Mouse (Mus musculus) neural tube, embryonic 10.5 days (tissue): ENCODE data around the gene Mcts2.
"Not testable (repeated sequence)": the region's sequence is repeated elsewhere in the genome, so short reads cannot be mapped to it uniquely, and the experiment has no call there.

Experiments
- DNase-seq: peaks from one replicate; pipeline ENCODE4 v3.0.0-alpha.2; 2017; ENCODE audit warnings: low spot score; ENCODE audit errors: extremely low spot score

The Mcts2 gene

GRCm38 (mm10) chr2:152686806-152687267 is at the start of gene Mcts2:
TSS of gene Mcts2 (plus strand) at chr2:152687035.
- peak; percentile 89 for DNase-seq

GRCm38 (mm10) chr2:152637381-152637780 is 49.5 kb upstream of the Mcts2 start:
- no peak for DNase-seq

GRCm38 (mm10) chr2:152638865-152639264 is 48.0 kb upstream of the Mcts2 start:
- DNase-seq = no peak

GRCm38 (mm10) chr2:152639406-152640113 is 47.3 kb upstream of the Mcts2 start:
- peak; percentile 36 for DNase-seq

GRCm38 (mm10) chr2:152652901-152653620 is 33.8 kb upstream of the Mcts2 start:
- no peak for DNase-seq

- DNase-seq = no peak
These were observed 32.7 kb upstream of the Mcts2 start for GRCm38 (mm10) chr2:152653874-152654715.

GRCm38 (mm10) chr2:152657398-152657797 is 29.4 kb upstream of the Mcts2 start:
- DNase-seq = no peak

- no peak for DNase-seq
These were observed 25.7 kb upstream of the Mcts2 start for GRCm38 (mm10) chr2:152661163-152661562.

- not testable (repeated sequence) for DNase-seq
These were observed 20.6 kb upstream of the Mcts2 start for GRCm38 (mm10) chr2:152666191-152666590.

GRCm38 (mm10) chr2:152669256-152669638 is 17.6 kb upstream of the Mcts2 start, which contains the start of gene H13:
TSS of gene H13 (plus strand) at chr2:152669461.
- peak; percentile 94 for DNase-seq

GRCm38 (mm10) chr2:152669639-152670484 is 17.0 kb upstream of the Mcts2 start:
- DNase-seq = peak; percentile 76

GRCm38 (mm10) chr2:152670983-152671641 is 15.7 kb upstream of the Mcts2 start:
- DNase-seq = no peak

- no peak for DNase-seq
These were observed 15.2 kb upstream of the Mcts2 start for GRCm38 (mm10) chr2:152671642-152671999.

GRCm38 (mm10) chr2:152672166-152672565 is 14.7 kb upstream of the Mcts2 start:
- no peak for DNase-seq

- no peak for DNase-seq
These were observed 12.7 kb upstream of the Mcts2 start for GRCm38 (mm10) chr2:152674148-152674547.

GRCm38 (mm10) chr2:152675252-152675791 is 11.5 kb upstream of the Mcts2 start:
- DNase-seq = no peak

- no peak for DNase-seq
These were observed 8.5 kb upstream of the Mcts2 start for GRCm38 (mm10) chr2:152678302-152678701.

- no peak for DNase-seq
These were observed 7.9 kb upstream of the Mcts2 start for GRCm38 (mm10) chr2:152678925-152679324.

- DNase-seq = no peak
These were observed 7.0 kb upstream of the Mcts2 start for GRCm38 (mm10) chr2:152679701-152680355.
